Mouse (Mus musculus): ENCODE data around the gene Polr2b. TPM values are rescaled to one million over a fixed set of nuclear protein-coding genes. Genes with fewer than 3 reads are reported as not detected.

Gene Polr2b
- polyA plus RNA-seq, 1 experiment from 2014 or later: 23.6 TPM

- no peak for ATAC-seq
- no peak overlapping the region for H3K9ac ChIP-seq (replicated peaks; ENCODE audit: low read depth)
- H3K4me1 ChIP-seq (ENCODE audit: insufficient read depth, low read depth, low read length): no peaks in the 10 kb centered on the region; the same call in 1 of the 2 replicates
- no peak for TF ChIP-seq CTCF (IDR thresholded peaks at IDR 0.05)
- no peak for TF ChIP-seq EP300 (IDR thresholded peaks at IDR 0.05)
- no peak for DNase-seq (ENCODE audit: low spot score)
- H3K9me3 ChIP-seq (ENCODE audit: low read length): no peaks in the 10 kb centered on the region
- H3K27me3 ChIP-seq (replicated peaks; ENCODE audit: insufficient read depth, low read length): no peaks in the 10 kb centered on the region
- WGBS: 86% methylated on average over 10 of the region's 10 CpGs
- H3K27ac ChIP-seq (ENCODE audit: low read length): no peak overlapping the region
- no peak overlapping the region for H3K4me3 ChIP-seq (ENCODE audit: low read depth, low read length)
- H3K4me2 ChIP-seq (replicated peaks; ENCODE audit: low read depth, low read length): no peak overlapping the region
- H3K36me3 ChIP-seq (ENCODE audit: insufficient read depth, low read length): no peaks in the 10 kb centered on the region
These were observed 83.2 kb downstream of the Polr2b start for GRCm38 (mm10) chr5:77393094-77393619.

DNA sequence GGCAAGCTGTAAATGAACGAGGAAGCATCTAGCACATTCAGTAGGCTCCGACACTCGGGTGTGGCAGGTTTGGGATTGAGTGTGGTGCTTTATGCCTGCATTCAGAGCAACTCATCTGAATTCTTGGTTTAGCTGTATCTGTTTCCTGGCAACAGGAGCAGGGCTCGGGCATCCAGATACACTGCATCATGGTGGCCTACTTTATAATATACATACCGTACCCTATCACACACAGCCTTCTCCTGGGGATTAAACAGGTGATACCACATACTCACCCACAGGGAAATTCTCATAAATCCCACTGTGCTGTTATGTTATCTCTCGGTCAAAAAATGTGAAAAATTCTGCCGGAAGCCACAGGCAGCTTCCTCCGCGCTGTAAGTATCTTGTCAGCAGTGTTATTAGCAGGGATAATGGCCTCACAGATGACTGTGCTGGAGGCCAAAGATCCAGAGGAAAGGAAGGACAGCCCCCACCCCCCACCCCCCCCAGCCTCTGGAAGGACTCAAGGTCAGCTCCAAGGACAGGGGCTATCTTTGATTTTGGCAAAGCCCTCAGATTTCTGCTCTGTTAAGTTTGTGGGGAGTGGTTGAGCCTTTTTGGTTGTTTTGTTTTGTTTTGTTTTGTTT lies 84.2 kb downstream of the Polr2b start:
- H3K4me2 ChIP-seq (replicated peaks; ENCODE audit: low read depth, low read length): no peak overlapping the region
- H3K9ac ChIP-seq (replicated peaks; ENCODE audit: low read depth): no peak overlapping the region
- H3K36me3 ChIP-seq (ENCODE audit: insufficient read depth, low read length): no peaks in the 10 kb centered on the region
- H3K4me3 ChIP-seq (ENCODE audit: low read depth, low read length): no peak overlapping the region
- H3K27me3 ChIP-seq (replicated peaks; ENCODE audit: insufficient read depth, low read length): no peaks in the 10 kb centered on the region
- no peak for DNase-seq (ENCODE audit: low spot score)
- WGBS: 60% methylated on average over 9 of the region's 9 CpGs
- no peak for ATAC-seq
- peaks cover 8% of the 10 kb centered on the region; the same call in 1 of the 2 replicates for H3K4me1 ChIP-seq (ENCODE audit: insufficient read depth, low read depth, low read length)
- TF ChIP-seq EP300 (IDR thresholded peaks at IDR 0.05) (no peak), CTCF (IDR thresholded peaks at IDR 0.05) (no peak)
- no peaks in the 10 kb centered on the region for H3K9me3 ChIP-seq (ENCODE audit: low read length)
- H3K27ac ChIP-seq (ENCODE audit: low read length): no peak overlapping the region

DNA sequence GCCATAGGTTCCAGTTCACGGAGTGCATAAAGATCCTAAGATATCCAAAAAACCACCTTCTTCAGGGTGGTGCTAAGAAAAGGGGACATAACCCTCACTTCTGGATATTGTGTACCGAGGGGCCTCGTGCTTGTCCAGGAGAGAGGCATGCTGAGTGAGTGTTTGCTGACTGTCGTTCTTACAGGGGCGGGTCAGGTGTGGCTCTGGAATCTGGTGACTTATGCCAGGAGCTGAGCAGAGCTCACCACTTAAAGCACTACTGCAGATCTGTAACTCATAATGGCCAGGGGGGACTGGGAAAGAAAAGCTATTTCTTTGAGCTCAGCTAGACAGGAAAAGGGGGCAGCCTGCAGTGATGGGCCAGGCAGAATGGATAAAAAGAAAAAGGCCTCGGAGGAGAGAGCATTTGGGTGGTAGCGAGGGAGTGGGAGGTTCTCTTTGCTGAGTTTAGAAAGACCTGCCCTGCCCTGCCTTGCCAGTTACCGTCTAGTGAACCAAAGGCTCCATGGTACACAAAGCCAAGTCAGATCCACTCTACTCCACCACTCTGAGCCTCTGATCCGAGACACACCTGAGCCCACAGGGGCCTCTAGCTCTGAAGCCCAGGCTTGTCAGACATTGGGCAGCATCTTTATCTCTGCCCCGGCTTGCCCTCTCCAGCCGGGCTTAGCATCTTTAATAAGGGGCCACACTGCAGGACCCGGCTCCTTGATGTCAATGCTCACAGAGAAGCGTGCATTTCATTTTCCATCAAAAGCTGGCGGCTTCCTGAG lies 88.5 kb downstream of the Polr2b start:
- H3K4me3 ChIP-seq (ENCODE audit: low read depth, low read length): no peak overlapping the region
- WGBS: 59% methylated on average over 14 of the region's 14 CpGs
- peak overlapping the region; percentile 87 for H3K27ac ChIP-seq (ENCODE audit: low read length)
- DNase-seq (ENCODE audit: low spot score) (peak; percentile 88), ATAC-seq (peak; percentile 92)
- H3K4me1 ChIP-seq (ENCODE audit: insufficient read depth, low read depth, low read length): peaks cover 17% of the 10 kb centered on the region; the same call in 1 of the 2 replicates
- no peaks in the 10 kb centered on the region for H3K36me3 ChIP-seq (ENCODE audit: insufficient read depth, low read length)
- TF ChIP-seq EP300 (IDR thresholded peaks at IDR 0.05) (peak; percentile 84), CTCF (IDR thresholded peaks at IDR 0.05) (no peak)
- H3K9ac ChIP-seq (replicated peaks; ENCODE audit: low read depth): no peak overlapping the region
- no peaks in the 10 kb centered on the region for H3K27me3 ChIP-seq (replicated peaks; ENCODE audit: insufficient read depth, low read length)
- H3K4me2 ChIP-seq (replicated peaks; ENCODE audit: low read depth, low read length): no peak overlapping the region
- no peaks in the 10 kb centered on the region for H3K9me3 ChIP-seq (ENCODE audit: low read length)

Small RNAs within 50 kb of the gene (microRNA-seq; reads per million reads assigned to microRNA genes)
- not detected for gene Mir5098

Other genes with a start within 250 kb of the Polr2b start
- gene Hopx, start 195.0 kb upstream of the Polr2b start, polyA plus RNA-seq (2015; fragmentation: Nextera tagmentation; extraction: Ambion mirVana): 49.0 and 49.5 TPM in 2 replicates
- 5.2 and 8.5 TPM in 2 replicates for gene Spink2, start 98.7 kb upstream of the Polr2b start, polyA plus RNA-seq (2015; fragmentation: Nextera tagmentation; extraction: Ambion mirVana)
- gene Rest, start 44.7 kb upstream of the Polr2b start, polyA plus RNA-seq (2015; fragmentation: Nextera tagmentation; extraction: Ambion mirVana): 20.4 and 23.5 TPM in 2 replicates
- gene Noa1, start 63 bp upstream of the Polr2b start, polyA plus RNA-seq (2015; fragmentation: Nextera tagmentation; extraction: Ambion mirVana): 11.6 and 13.6 TPM in 2 replicates
- gene Igfbp7, start 97.9 kb downstream of the Polr2b start, polyA plus RNA-seq (2015; fragmentation: Nextera tagmentation; extraction: Ambion mirVana): 756 and 780 TPM in 2 replicates

Measured in lung, postnatal 0 days (tissue).